In the genomic region with DNA sequence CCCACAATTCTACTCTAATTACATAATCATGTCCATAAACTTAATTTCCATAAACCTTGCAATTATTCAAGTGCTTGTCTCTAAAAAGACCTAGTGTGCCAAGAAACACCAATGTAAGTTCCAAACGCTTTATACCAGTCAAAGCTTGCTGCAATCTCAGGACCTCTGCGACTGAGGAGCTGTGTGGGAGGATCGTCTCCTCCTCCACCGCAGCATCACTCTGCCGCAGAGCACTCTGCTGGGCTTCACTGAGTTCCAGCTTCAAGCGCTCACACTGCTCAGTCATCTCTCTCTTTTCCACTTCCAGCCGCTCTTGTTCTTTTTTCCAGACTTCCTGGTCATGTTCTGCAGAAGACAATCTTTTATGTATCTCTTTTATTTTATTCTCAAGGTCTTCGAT, we compare ENCODE assay signal across 16 mouse cellular contexts. TPM values are rescaled to one million over a fixed set of nuclear protein-coding genes. Genes with fewer than 3 reads are reported as not detected.
A peak's percentile ranks its signal among the peaks of the same experiment; 100 is the strongest.
DNase-seq lines count a peak whose midpoint lies in the region; ATAC-seq lines count a peak whose summit lies in the region.
"Had no signal": no experiment of that assay in that cellular context is flagged by ENCODE, and none has a peak within 500 bp of the region (broad histone marks: within the 10 kb centered on the region; RNA-seq: fewer than 3 reads in every experiment).

No protein-coding gene starts in this region.

- peak; percentile 93 for ATAC-seq in frontal cortex, adult (ENCODE audit: low TSS enrichment)
- ATAC-seq: midbrain, embryonic 15.5 days had no signal

- DNase-seq in frontal cortex, postnatal 14 days (ENCODE audit: low spot score in 2 of 2), result no peak
- DNase-seq in layer of hippocampus, adult 18-20 months (ENCODE audit: low spot score in 2 of 2), result peak; percentile 14 to 48
- DNase-seq in layer of hippocampus, adult 9-10 months (ENCODE audit: low spot score), result no peak
- peak; percentile 43 for DNase-seq in right cerebral cortex, adult 2 months (ENCODE audit: low spot score in 2 of 2)
- DNase-seq in right cerebral cortex, postnatal 14 days, result no peak
- DNase-seq in thymus, postnatal 14 days, result no peak
- DNase-seq: adrenal gland, postnatal 10 days; cerebellum, adult 8-10 months; cerebellum, postnatal 36 days; embryo, embryonic 11 days; gastrocnemius, postnatal 36 days; kidney, adult 11 months; lung, postnatal 36 days; thymus, postnatal 36 days had no signal

RNA-seq across cellular contexts. Expression of a gene that starts 19.8 kb away (rescaled TPM):
- 10 to 100 TPM; 30.8 to 33.8 TPM for total RNA-seq in layer of hippocampus, adult 18-20 months (2021)

Comparison
In these comparisons a context has a peak if more than half of its experiments do, and no peak if none do; other contexts are left out.
1. DNase-seq: peak in layer of hippocampus, adult 18-20 months (2 of 2) and right cerebral cortex, adult 2 months (2 of 2); none in frontal cortex, postnatal 14 days (0 of 2), layer of hippocampus, adult 9-10 months (single experiment), right cerebral cortex, postnatal 14 days (single experiment) and thymus, postnatal 14 days (single experiment).